Mouse (Mus musculus) thymus, adult 2 months (tissue): ENCODE data around the gene Mettl6. TPM values are rescaled to one million over a fixed set of nuclear protein-coding genes. Genes with fewer than 3 reads are reported as not detected.

Source experiments
- DNase-seq: peaks from one replicate; pipeline ENCODE4 v3.0.0; 2021
- H3K27ac ChIP-seq: fragments of 200-500 bp; 2 replicates; pipeline ENCODE4 v1.5.1; 2012; ENCODE audit warnings: low read length, control low read depth; ENCODE audit not compliant: control insufficient read depth, insufficient read depth
- H3K27me3 ChIP-seq: fragments of 200-500 bp; 2 replicates; pipeline ENCODE4 v1.6.1; 2012; ENCODE audit warnings: mild to moderate bottlenecking, low read length, moderate library complexity, mixed read lengths; ENCODE audit not compliant: control insufficient read depth, insufficient read depth
- H3K36me3 ChIP-seq: fragments of 200-500 bp; 2 replicates; pipeline ENCODE4 v1.6.1; 2012; ENCODE audit warnings: mild to moderate bottlenecking, low read length, moderate library complexity; ENCODE audit not compliant: control insufficient read depth, insufficient read depth
- H3K4me1 ChIP-seq: fragments of 200-500 bp; replicated peaks from 2 replicates; pipeline ENCODE4 v1.6.1; 2012; ENCODE audit warnings: low read length; ENCODE audit not compliant: control insufficient read depth, insufficient read depth
- H3K4me3 ChIP-seq: fragments of 200-500 bp; 2 replicates; pipeline ENCODE4 v1.5.1; 2012; ENCODE audit warnings: mild to moderate bottlenecking, low read length, control low read depth, moderate library complexity; ENCODE audit not compliant: control insufficient read depth, insufficient read depth
- CTCF ChIP-seq: fragments of 200-500 bp; IDR thresholded peaks from 2 replicates; pipeline ENCODE4 v1.5.1; 2012; ENCODE audit warnings: mild to moderate bottlenecking, control low read depth, low read length, moderate library complexity, borderline replicate concordance; ENCODE audit not compliant: control insufficient read depth, poor library complexity, insufficient read depth; ENCODE audit errors: extremely low read depth
- POLR2A ChIP-seq: fragments of 200-500 bp; IDR thresholded peaks from 2 replicates; pipeline ENCODE4 v1.6.1; 2012; ENCODE audit warnings: mild to moderate bottlenecking, low read length, control low read depth, moderate library complexity; ENCODE audit not compliant: control insufficient read depth, poor library complexity, insufficient read depth; ENCODE audit errors: extremely low read depth
- WGBS: fragments of 180-500 bp; shearing (Covaris S2); methylation state at CpG from one replicate; pipeline ENCODE4 v1.1.7; 2018; 5-methylcytosine and 5-hydroxymethylcytosine counted together
- polyA plus RNA-seq: library from polyadenylated mRNA; depleted of rRNA; stranded (reverse); fragments of >200 nt; gene quantifications from 2 replicates; pipeline ENCODE4 v1.2.3, GENCODE M21; 2012

Mettl6 gene
- polyA plus RNA-seq, 1 experiment: 28.8 TPM

DNA sequence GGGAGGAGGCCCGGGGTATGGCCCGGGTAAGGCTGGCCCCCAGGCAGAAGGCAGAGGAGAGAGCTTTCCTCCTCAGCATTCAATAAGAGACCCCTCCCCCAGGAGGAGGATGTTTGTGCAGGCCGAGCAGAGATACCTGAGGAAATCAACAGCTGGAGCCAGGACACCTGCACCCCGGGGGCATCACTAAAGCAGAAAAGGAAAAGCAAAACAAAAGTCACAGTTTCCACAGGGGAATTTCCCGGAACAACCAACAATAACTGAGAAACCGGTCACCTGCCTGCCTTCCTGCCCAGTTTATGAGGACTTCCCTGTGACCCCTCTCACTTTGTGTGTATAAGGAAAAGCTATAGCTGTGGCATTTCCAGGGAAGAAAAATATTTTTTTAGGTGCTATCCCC is 51.2 kb downstream of the Mettl6 start:
- no peaks in the 10 kb centered on the region for H3K4me1 ChIP-seq
- no peak overlapping the region for H3K27ac ChIP-seq
- TF ChIP-seq CTCF: no peak
- TF ChIP-seq POLR2A: no peak
- no peak for DNase-seq
- H3K27me3 ChIP-seq: no peaks in the 10 kb centered on the region
- H3K4me3 ChIP-seq: no peak overlapping the region
- 83% methylated on average over 6 of the region's 6 CpGs for WGBS
- H3K36me3 ChIP-seq: no peaks in the 10 kb centered on the region

- WGBS: 45% methylated on average over 6 of the region's 6 CpGs
- Histone ChIP-seq H3K36me3 (no peaks in the 10 kb centered on the region), H3K4me3 (no peak overlapping the region), H3K27ac (no peak overlapping the region), H3K27me3 (no peaks in the 10 kb centered on the region), H3K4me1 (peaks cover 4% of the 10 kb centered on the region)
- DNase-seq: peak; percentile 35
- TF ChIP-seq CTCF: no peak
- no peak for TF ChIP-seq POLR2A
These were observed 54.1 kb downstream of the Mettl6 start for GRCm38 (mm10) chr14:31440725-31441124.

GRCm38 (mm10) chr14:31440230-31440629 is 54.6 kb downstream of the Mettl6 start:
- no peak overlapping the region for H3K4me3 ChIP-seq
- no peaks in the 10 kb centered on the region for H3K36me3 ChIP-seq
- no peaks in the 10 kb centered on the region for H3K27me3 ChIP-seq
- WGBS: 86% methylated on average over 3 of the region's 3 CpGs
- TF ChIP-seq POLR2A (no peak), CTCF (no peak)
- H3K4me1 ChIP-seq: peaks cover 8% of the 10 kb centered on the region
- DNase-seq: no peak
- no peak overlapping the region for H3K27ac ChIP-seq

DNA sequence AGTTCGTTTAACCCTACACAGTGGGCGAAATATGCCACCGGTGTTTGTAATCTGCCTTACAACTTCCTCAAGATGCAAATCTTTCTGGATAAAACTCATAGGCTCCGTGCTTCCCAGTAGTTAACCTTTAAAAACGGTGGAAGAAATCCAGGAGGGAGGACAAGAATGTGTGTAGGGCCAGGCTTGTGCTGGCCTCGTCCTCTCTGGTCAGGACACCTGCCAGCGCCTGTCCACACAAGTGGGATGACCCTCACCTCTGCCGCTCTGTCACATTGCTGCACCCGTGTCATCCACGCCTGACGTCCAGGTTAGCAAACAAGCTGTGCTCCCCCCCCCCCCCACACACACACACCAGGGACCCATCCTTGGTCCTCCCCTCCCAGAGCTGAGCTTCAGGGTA is 55.6 kb downstream of the Mettl6 start:
- 90% methylated on average over 11 of the region's 11 CpGs for WGBS
- TF ChIP-seq CTCF (no peak), POLR2A (no peak)
- H3K27ac ChIP-seq: no peak overlapping the region
- no peak for DNase-seq
- H3K36me3 ChIP-seq: no peaks in the 10 kb centered on the region
- H3K4me1 ChIP-seq: peaks cover 11% of the 10 kb centered on the region
- H3K27me3 ChIP-seq: no peaks in the 10 kb centered on the region
- H3K4me3 ChIP-seq: no peak overlapping the region

- 79% methylated on average over 8 of the region's 8 CpGs for WGBS
- no peak overlapping the region for H3K27ac ChIP-seq
- no peak for DNase-seq
- TF ChIP-seq CTCF (no peak), POLR2A (no peak)
- no peak overlapping the region for H3K4me3 ChIP-seq
- no peaks in the 10 kb centered on the region for H3K36me3 ChIP-seq
- no peaks in the 10 kb centered on the region for H3K27me3 ChIP-seq
- peaks cover 16% of the 10 kb centered on the region for H3K4me1 ChIP-seq
These were observed 56.9 kb downstream of the Mettl6 start for GRCm38 (mm10) chr14:31437826-31438529.

DNA sequence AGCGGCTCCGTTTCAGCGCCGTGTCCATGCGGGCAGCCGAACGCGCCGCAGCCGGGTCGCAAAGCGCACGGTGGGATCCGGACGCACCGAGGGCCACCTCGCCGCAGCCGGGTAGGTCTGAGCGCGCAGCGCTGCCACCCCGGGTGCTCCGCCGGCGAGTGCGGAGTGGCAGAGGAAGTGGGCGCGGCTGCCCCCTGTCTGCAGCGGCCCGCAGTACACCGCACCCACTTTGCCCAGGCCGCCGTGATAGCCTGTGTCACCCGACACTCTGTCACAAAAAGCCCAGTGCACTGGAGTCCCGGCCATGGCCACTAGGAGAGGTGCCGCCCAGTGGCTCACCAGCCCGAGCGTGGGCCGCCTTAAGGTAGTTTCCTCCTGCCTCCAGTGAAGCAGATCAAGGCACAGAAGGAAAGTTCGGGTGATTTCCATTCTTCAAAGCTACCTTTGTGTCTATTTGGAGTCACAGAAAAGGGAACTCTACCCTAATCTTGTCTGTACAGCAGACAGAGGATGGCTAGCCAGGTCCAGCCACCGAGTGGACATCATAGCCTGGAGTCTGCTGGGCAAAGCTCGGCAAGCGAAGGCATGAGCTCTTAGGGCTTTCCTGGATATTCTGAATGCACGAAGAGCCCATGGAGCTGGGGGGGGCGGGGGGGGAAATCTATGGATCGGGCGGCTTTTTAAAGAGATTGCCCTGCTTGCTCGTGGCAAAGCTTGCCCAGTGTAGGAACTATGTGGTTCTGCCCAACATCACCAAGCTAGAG is 58.7 kb downstream of the Mettl6 start, which contains the start of gene Sh3bp5:
Sh3bp5 (minus strand) TSS at position 149 of the 764 bp plus-strand sequence.
- no peaks in the 10 kb centered on the region for H3K36me3 ChIP-seq
- H3K27ac ChIP-seq: no peak within 1 kb of the TSS
- TF ChIP-seq CTCF (peak; percentile 98), POLR2A (no peak)
- H3K27me3 ChIP-seq: no peaks in the 10 kb centered on the region
- peaks cover 27% of the 10 kb centered on the region for H3K4me1 ChIP-seq
- DNase-seq: peak; percentile 93
- peak within 1 kb of the TSS; percentile 82 for H3K4me3 ChIP-seq
- 12% methylated on average over 49 of the region's 49 CpGs for WGBS
